Mouse (Mus musculus): Measurements from ENCODE around the gene Glrx2. TPM values are rescaled to one million over a fixed set of nuclear protein-coding genes. Genes with fewer than 3 reads are reported as not detected.

Glrx2 gene
- polyA plus RNA-seq, 2 experiments: 65.8 to 74.4 TPM

DNA sequence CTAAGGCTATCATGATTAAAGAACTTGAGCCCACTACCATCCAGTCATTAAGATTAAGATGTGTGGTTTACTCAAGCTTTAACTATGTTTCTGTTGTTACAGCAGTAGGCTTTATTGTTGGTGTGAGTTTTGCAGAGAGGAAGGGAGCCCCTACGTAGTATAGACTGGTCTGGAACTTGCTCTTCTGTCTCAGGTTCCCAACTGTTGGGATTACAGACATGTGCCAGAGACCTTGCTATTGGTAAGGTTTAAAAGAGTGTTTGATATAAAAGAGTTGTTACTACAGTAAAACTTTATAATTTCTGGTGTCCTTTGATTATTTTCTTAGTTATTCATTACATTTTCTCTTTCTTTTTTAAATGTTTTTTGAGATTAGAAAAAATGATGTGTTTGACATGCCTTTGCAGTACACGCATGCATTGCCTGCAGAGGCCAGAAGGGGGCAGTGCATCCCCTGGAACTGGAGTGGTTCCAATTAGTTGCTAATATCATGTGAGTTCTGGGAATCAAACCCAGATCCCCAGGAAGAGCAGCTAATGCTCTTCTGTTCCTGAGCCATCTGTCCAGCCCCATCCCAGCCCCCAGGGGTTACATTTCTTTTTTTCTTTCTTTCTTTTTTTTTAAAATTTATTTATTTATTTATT is 72.6 kb downstream of the Glrx2 start:
- H3K9ac ChIP-seq (ENCODE audit: low read depth, low read length, severe bottlenecking): no peak overlapping the region
- TF ChIP-seq POLR2A (IDR thresholded peaks at IDR 0.05; ENCODE audit: borderline replicate concordance, extremely low read depth, insufficient read depth, insufficient read length): no peak
- H3K27me3 ChIP-seq (ENCODE audit: control insufficient read depth, insufficient read depth, low read length): no peaks in the 10 kb centered on the region
- no peak for ATAC-seq (ENCODE audit: low FRiP score, low read depth)
- H3K36me3 ChIP-seq (ENCODE audit: control insufficient read depth, insufficient read depth, low read length): peaks cover 8% of the 10 kb centered on the region; the same call in 1 of the 2 replicates
- no peak overlapping the region for H3K4me3 ChIP-seq (replicated peaks; ENCODE audit: low read length)
- no peak overlapping the region for H3K27ac ChIP-seq (replicated peaks; ENCODE audit: low read depth, low read length)
- no peaks in the 10 kb centered on the region for H3K9me3 ChIP-seq (ENCODE audit: control insufficient read depth, low read length)
- no peaks in the 10 kb centered on the region for H3K4me1 ChIP-seq (ENCODE audit: control insufficient read depth, insufficient read depth, low read length)
- WGBS: 88% methylated on average over 2 of the region's 2 CpGs
- peak; percentile 16 for DNase-seq (ENCODE audit: low spot score)
- H3K4me2 ChIP-seq (replicated peaks; ENCODE audit: low read depth, low read length, severe bottlenecking): no peak overlapping the region

Other genes starting within 250 kb of the Glrx2 start
- 0.58 and 0.63 TPM in 2 replicates for gene B3galt2, start 75.7 kb upstream of the Glrx2 start, polyA plus RNA-seq (2012; rRNA removed)
- 1.5 and 2.0 TPM in 2 replicates for gene B3galt2, start 75.7 kb upstream of the Glrx2 start, polyA plus RNA-seq (2014; fragmentation: Nextera tagmentation; extraction: Ambion mirVana)
- gene Cdc73, start 13.4 kb upstream of the Glrx2 start, polyA plus RNA-seq (2012; rRNA removed): 14.6 and 22.2 TPM in 2 replicates
- gene Cdc73, start 13.4 kb upstream of the Glrx2 start, polyA plus RNA-seq (2014; fragmentation: Nextera tagmentation; extraction: Ambion mirVana): 21.8 and 23.1 TPM in 2 replicates
- gene Trove2, start 60.7 kb downstream of the Glrx2 start, polyA plus RNA-seq (2012; rRNA removed): 7.1 and 7.2 TPM in 2 replicates
- gene Trove2, start 60.7 kb downstream of the Glrx2 start, polyA plus RNA-seq (2014; fragmentation: Nextera tagmentation; extraction: Ambion mirVana): 18.7 and 20.5 TPM in 2 replicates
- 11.8 and 19.9 TPM in 2 replicates for gene Uchl5, start 60.9 kb downstream of the Glrx2 start, polyA plus RNA-seq (2012; rRNA removed)
- 57.5 and 63.8 TPM in 2 replicates for gene Uchl5, start 60.9 kb downstream of the Glrx2 start, polyA plus RNA-seq (2014; fragmentation: Nextera tagmentation; extraction: Ambion mirVana)

Measured in limb, embryonic 14.5 days (tissue).